Mouse (Mus musculus): ENCODE measurements at regions not wholly inside any gene's neighbourhood (a gene's known extent, or its start where the extent isn't known, plus 50 kb on each side); places are given as distances from the start of the nearest gene placed in this dataset.

DNA sequence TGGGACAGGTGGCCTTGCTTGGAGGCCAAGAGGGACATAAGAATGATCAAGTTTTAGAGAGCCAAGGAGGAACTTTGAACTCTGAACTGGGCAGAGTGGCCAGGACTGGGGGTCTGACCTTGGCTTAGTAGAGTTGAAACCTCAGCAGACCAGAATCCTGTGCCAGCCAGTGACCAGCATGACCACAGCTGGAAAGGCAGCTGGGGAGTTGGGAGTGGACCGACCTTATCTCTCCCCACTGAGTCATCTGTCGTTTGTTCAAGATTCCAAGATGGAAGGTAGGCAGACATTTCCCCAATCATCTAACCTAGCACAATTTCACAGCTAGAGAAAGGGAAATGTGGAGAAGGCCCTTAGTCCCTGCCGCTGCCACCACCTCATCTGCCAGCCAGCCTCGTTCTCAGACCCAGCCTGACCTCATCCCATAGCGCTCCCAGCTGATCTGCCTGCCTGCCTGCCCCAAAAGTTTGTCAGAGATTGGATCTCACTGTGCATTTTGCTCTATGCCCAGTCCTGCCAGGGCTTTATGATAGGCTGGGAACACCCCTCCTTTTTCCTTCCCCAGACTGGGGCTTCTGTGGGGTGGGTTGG lies 53.1 kb upstream of the Btrc start:
- TF ChIP-seq MAX (IDR thresholded peaks at IDR 0.05; ENCODE audit: low read length) (no peak), EP300 (IDR thresholded peaks at IDR 0.05; ENCODE audit: low read length) (no peak), RCOR1 (conservative IDR thresholded peaks at IDR 0.05; ENCODE audit: low read depth, low read length) (no peak), NELFE (IDR thresholded peaks at IDR 0.05; ENCODE audit: low read depth, low read length) (no peak), CTCF (conservative IDR thresholded peaks at IDR 0.05 in 1 of 2, IDR thresholded peaks at IDR 0.05 in 1 of 2; ENCODE audit: low read depth in 2 of 2, low read length in 2 of 2) (no peak), ETS1 (conservative IDR thresholded peaks at IDR 0.05; ENCODE audit: low read depth, low read length) (no peak), CHD2 (IDR thresholded peaks at IDR 0.05; ENCODE audit: low read length) (no peak), ZKSCAN1 (IDR thresholded peaks at IDR 0.05; ENCODE audit: borderline replicate concordance, low read depth, low read length) (no peak), MAZ (IDR thresholded peaks at IDR 0.05; ENCODE audit: low read depth, low read length) (no peak), TCF12 (IDR thresholded peaks at IDR 0.05; ENCODE audit: low read depth, low read length) (no peak), RAD21 (IDR thresholded peaks at IDR 0.05; ENCODE audit: low read depth, low read length) (no peak), JUND (conservative IDR thresholded peaks at IDR 0.05; ENCODE audit: low read depth, low read length) (no peak), ZMIZ1 (IDR thresholded peaks at IDR 0.05; ENCODE audit: low read depth, low read length) (no peak)

Data from CH12.LX (cell line).